Mouse (Mus musculus): ENCODE results near the gene Spag16.
"Not testable (repeated sequence)": the region's sequence is repeated elsewhere in the genome, so short reads cannot be mapped to it uniquely, and the experiment has no call there.

Spag16 gene

GRCm38 (mm10) chr1:69826806-69827703 is at the start of gene Spag16:
TSS of gene Spag16 (plus strand) at chr1:69826970.
- peak in 1 of 2 experiments; percentile 3 for DNase-seq (ENCODE audit: low spot score in 2 of 2)

- peak in 1 of 2 experiments; percentile 48 for DNase-seq (ENCODE audit: low spot score in 2 of 2)
Measured at GRCm38 (mm10) chr1:69785129-69785528, 41.6 kb upstream of the Spag16 start.

GRCm38 (mm10) chr1:69786716-69787115 is 40.1 kb upstream of the Spag16 start:
- no peak for DNase-seq (ENCODE audit: low spot score in 2 of 2)

- no peak for DNase-seq (ENCODE audit: low spot score in 2 of 2)
Measured at GRCm38 (mm10) chr1:69787379-69787778, 39.4 kb upstream of the Spag16 start.

GRCm38 (mm10) chr1:69790337-69791250 is 36.2 kb upstream of the Spag16 start:
- DNase-seq (ENCODE audit: low spot score in 2 of 2): peak; percentile 19 to 75

GRCm38 (mm10) chr1:69798948-69799565 is 27.7 kb upstream of the Spag16 start:
- peak in 1 of 2 experiments; percentile 7 for DNase-seq (ENCODE audit: low spot score in 2 of 2)

GRCm38 (mm10) chr1:69810161-69810560 is 16.6 kb upstream of the Spag16 start:
- DNase-seq (ENCODE audit: low spot score in 2 of 2): no peak

GRCm38 (mm10) chr1:69825635-69826034 is 1.1 kb upstream of the Spag16 start:
- not testable (repeated sequence) for DNase-seq (ENCODE audit: low spot score in 2 of 2)

GRCm38 (mm10) chr1:69828872-69829479 is 2.2 kb downstream of the Spag16 start:
- no peak for DNase-seq (ENCODE audit: low spot score in 2 of 2)

- DNase-seq (ENCODE audit: low spot score in 2 of 2): no peak
Measured at GRCm38 (mm10) chr1:69830586-69830985, 3.8 kb downstream of the Spag16 start.

GRCm38 (mm10) chr1:69831002-69831401 is 4.2 kb downstream of the Spag16 start:
- no peak for DNase-seq (ENCODE audit: low spot score in 2 of 2)

- not testable (repeated sequence) for DNase-seq (ENCODE audit: low spot score in 2 of 2)
Measured at GRCm38 (mm10) chr1:69833476-69833875, 6.7 kb downstream of the Spag16 start.

GRCm38 (mm10) chr1:69853436-69853835 is 26.7 kb downstream of the Spag16 start:
- no peak for DNase-seq (ENCODE audit: low spot score in 2 of 2)

GRCm38 (mm10) chr1:69867776-69868175 is 41.0 kb downstream of the Spag16 start:
- DNase-seq (ENCODE audit: low spot score in 2 of 2): no peak

GRCm38 (mm10) chr1:69956606-69957005 is 129.8 kb downstream of the Spag16 start:
- DNase-seq (ENCODE audit: low spot score in 2 of 2): no peak

- peak in 1 of 2 experiments; percentile 2 for DNase-seq (ENCODE audit: low spot score in 2 of 2)
Measured at GRCm38 (mm10) chr1:69996874-69997273, 170.1 kb downstream of the Spag16 start.

- DNase-seq (ENCODE audit: low spot score in 2 of 2): peak; percentile 9 to 14
Measured at GRCm38 (mm10) chr1:70012991-70013390, 186.2 kb downstream of the Spag16 start.

- DNase-seq (ENCODE audit: low spot score in 2 of 2): no peak
Measured at GRCm38 (mm10) chr1:70037384-70037783, 210.6 kb downstream of the Spag16 start.

- no peak for DNase-seq (ENCODE audit: low spot score in 2 of 2)
Measured at GRCm38 (mm10) chr1:70067404-70067803, 240.6 kb downstream of the Spag16 start.

- DNase-seq (ENCODE audit: low spot score in 2 of 2): no peak
Measured at GRCm38 (mm10) chr1:70073440-70073839, 246.7 kb downstream of the Spag16 start.

GRCm38 (mm10) chr1:70078806-70079205 is 252.0 kb downstream of the Spag16 start:
- no peak for DNase-seq (ENCODE audit: low spot score in 2 of 2)
